Mouse (Mus musculus) CH12.LX (cell line): ENCODE results near the gene Ddx10. TPM values are rescaled to one million over a fixed set of nuclear protein-coding genes. Genes with fewer than 3 reads are reported as not detected.
A peak's percentile ranks its signal among the peaks of the same experiment; 100 is the strongest.

Experiments
- DNase-seq: peaks from one replicate; pipeline ENCODE4 v3.0.0-alpha.2; 2013; ENCODE audit errors: extremely low read depth
- H3K27ac ChIP-seq: 2 replicates; pipeline ENCODE4 v1.5.1; 2012; ENCODE audit warnings: low read depth, mild to moderate bottlenecking, control low read depth, moderate library complexity; ENCODE audit not compliant: insufficient read depth
- H3K27me3 ChIP-seq: replicated peaks from 2 replicates; pipeline ENCODE3; 2012; ENCODE audit warnings: inconsistent platforms
- H3K36me3 ChIP-seq, 2 experiments: replicated peaks in 1 of 2; 2 replicates each; pipeline versions ENCODE3 to v1.6.1; 2012; ENCODE audit warnings: inconsistent platforms in 1 of 2, low read length in 1 of 2, mild to moderate bottlenecking in 1 of 2, mixed read lengths in 1 of 2, moderate library complexity in 1 of 2; ENCODE audit not compliant: control insufficient read depth in 1 of 2, insufficient read depth in 1 of 2
- H3K4me1 ChIP-seq, 2 experiments: 2 replicates each; pipeline ENCODE4 v1.6.1; 2012; ENCODE audit warnings: inconsistent platforms in 1 of 2, moderate library complexity in 1 of 2; ENCODE audit not compliant: insufficient read depth in 2 of 2, control insufficient read depth in 1 of 2
- H3K4me2 ChIP-seq: 2 replicates; pipeline ENCODE4 v1.6.1; 2012; ENCODE audit warnings: low read depth, mild to moderate bottlenecking, control low read depth; ENCODE audit not compliant: poor library complexity, insufficient read depth, severe bottlenecking
- H3K4me3 ChIP-seq, 3 experiments: fragments of 150-350 bp in 1 of 3; sonication (generic) in 1 of 3; replicated peaks in 1 of 3; 2 replicates each; pipeline versions ENCODE3 to v1.5.1; 2011 to 2012; ENCODE audit warnings: low read depth in 2 of 3, low read length in 2 of 3, mild to moderate bottlenecking in 2 of 3, moderate library complexity in 2 of 3, control low read depth in 1 of 3, improper control_type of control experiment in 1 of 3, inconsistent platforms in 1 of 3, mixed read lengths in 1 of 3; ENCODE audit not compliant: poor library complexity in 1 of 3
- H3K79me2 ChIP-seq: replicated peaks from 2 replicates; pipeline ENCODE4 v1.6.1; 2012; ENCODE audit warnings: mild to moderate bottlenecking, moderate library complexity; ENCODE audit not compliant: control insufficient read depth, poor library complexity, insufficient read depth, severe bottlenecking; ENCODE audit errors: extremely low read depth
- H3K9ac ChIP-seq: 2 replicates; pipeline ENCODE4 v1.6.1; 2012; ENCODE audit warnings: low read depth, mild to moderate bottlenecking, control low read depth, moderate library complexity; ENCODE audit not compliant: insufficient read depth
- H3K9me3 ChIP-seq: replicated peaks from 2 replicates; pipeline ENCODE3; 2012; ENCODE audit warnings: low read length, inconsistent platforms, mixed read lengths
- BHLHE40 ChIP-seq: IDR thresholded peaks from 2 replicates; pipeline ENCODE4 v1.6.1; 2011; ENCODE audit warnings: mild to moderate bottlenecking, low read depth, low read length, improper control_type of control experiment
- CHD2 ChIP-seq: IDR thresholded peaks from 2 replicates; pipeline ENCODE4 v1.6.1; 2011; ENCODE audit warnings: low read length, improper control_type of control experiment
- CTCF ChIP-seq, 2 experiments: IDR thresholded peaks in 1 of 2; conservative IDR thresholded peaks in 1 of 2; 2 replicates each; pipeline ENCODE4 v1.5.1; 2011 to 2012; ENCODE audit warnings: low read depth in 2 of 2, low read length in 2 of 2, improper control_type of control experiment in 1 of 2, inconsistent platforms in 1 of 2, mild to moderate bottlenecking in 1 of 2, moderate library complexity in 1 of 2
- E2F4 ChIP-seq: IDR thresholded peaks from 2 replicates; pipeline ENCODE4 v1.6.1; 2011; ENCODE audit warnings: low read depth, low read length, improper control_type of control experiment; ENCODE audit not compliant: insufficient replicate concordance
- ELF1 ChIP-seq: IDR thresholded peaks from 2 replicates; pipeline ENCODE4 v1.6.1; 2014; ENCODE audit warnings: low read depth, mild to moderate bottlenecking, inconsistent platforms, low read length, improper control_type of control experiment
- ETS1 ChIP-seq: conservative IDR thresholded peaks from 2 replicates; pipeline ENCODE4 v1.6.1; 2012; ENCODE audit warnings: low read depth, mild to moderate bottlenecking, inconsistent platforms, low read length, improper control_type of control experiment, moderate library complexity
- GABPA ChIP-seq: IDR thresholded peaks from 2 replicates; pipeline ENCODE4 v1.6.1; 2012; ENCODE audit warnings: low read depth, low read length, improper control_type of control experiment, inconsistent platforms; ENCODE audit not compliant: insufficient replicate concordance
- HCFC1 ChIP-seq: IDR thresholded peaks from 2 replicates; pipeline ENCODE4 v1.6.1; 2012; ENCODE audit warnings: low read depth, mild to moderate bottlenecking, inconsistent platforms, low read length, improper control_type of control experiment
- IRF4 ChIP-seq: IDR thresholded peaks from 2 replicates; pipeline ENCODE4 v1.6.1; 2014; ENCODE audit warnings: low read depth, mild to moderate bottlenecking, inconsistent platforms, low read length, improper control_type of control experiment
- JUND ChIP-seq: conservative IDR thresholded peaks from 2 replicates; pipeline ENCODE4 v1.6.1; 2011; ENCODE audit warnings: low read depth, low read length, improper control_type of control experiment
- KAT2A ChIP-seq: IDR thresholded peaks from 2 replicates; pipeline ENCODE4 v1.6.1; 2012; ENCODE audit warnings: low read length, improper control_type of control experiment, inconsistent platforms; ENCODE audit not compliant: insufficient replicate concordance
- MAX ChIP-seq: IDR thresholded peaks from 2 replicates; pipeline ENCODE4 v1.6.1; 2011; ENCODE audit warnings: low read length, improper control_type of control experiment
- MAZ ChIP-seq: IDR thresholded peaks from 2 replicates; pipeline ENCODE4 v1.6.1; 2012; ENCODE audit warnings: low read depth, mild to moderate bottlenecking, inconsistent platforms, low read length, improper control_type of control experiment, moderate library complexity
- MEF2A ChIP-seq: IDR thresholded peaks from 2 replicates; pipeline ENCODE4 v1.6.1; 2014; ENCODE audit warnings: low read depth, mild to moderate bottlenecking, inconsistent platforms, low read length, improper control_type of control experiment, borderline replicate concordance
- MXI1 ChIP-seq: IDR thresholded peaks from 2 replicates; pipeline ENCODE4 v1.6.1; 2011; ENCODE audit warnings: mild to moderate bottlenecking, low read depth, low read length, improper control_type of control experiment
- MYC ChIP-seq: IDR thresholded peaks from 2 replicates; pipeline ENCODE4 v1.6.1; 2011; ENCODE audit warnings: low read depth, mild to moderate bottlenecking, improper control_type of control experiment, low read length
- NELFE ChIP-seq: IDR thresholded peaks from 2 replicates; pipeline ENCODE4 v1.6.1; 2011; ENCODE audit warnings: low read depth, low read length, improper control_type of control experiment
- NRF1 ChIP-seq: IDR thresholded peaks from 2 replicates; pipeline ENCODE4 v1.6.1; 2014; ENCODE audit warnings: low read depth, mild to moderate bottlenecking, inconsistent platforms, low read length, improper control_type of control experiment, moderate library complexity
- POLR2A ChIP-seq: IDR thresholded peaks from 2 replicates; pipeline ENCODE4 v1.6.1; 2011; ENCODE audit warnings: low read depth, mild to moderate bottlenecking, improper control_type of control experiment, low read length
- POLR2AphosphoS2 ChIP-seq: IDR thresholded peaks from 2 replicates; pipeline ENCODE4 v1.6.1; 2011; ENCODE audit warnings: low read depth, low read length, improper control_type of control experiment
- RAD21 ChIP-seq: IDR thresholded peaks from 2 replicates; pipeline ENCODE4 v1.6.1; 2011; ENCODE audit warnings: low read depth, mild to moderate bottlenecking, low read length, improper control_type of control experiment, moderate library complexity
- SIN3A ChIP-seq: IDR thresholded peaks from 2 replicates; pipeline ENCODE4 v1.6.1; 2012; ENCODE audit warnings: low read length, improper control_type of control experiment, inconsistent platforms
- TBP ChIP-seq: conservative IDR thresholded peaks from 2 replicates; pipeline ENCODE4 v1.6.1; 2011; ENCODE audit warnings: low read depth, low read length, improper control_type of control experiment
- TCF12 ChIP-seq: IDR thresholded peaks from 2 replicates; pipeline ENCODE4 v1.6.1; 2014; ENCODE audit warnings: low read depth, mild to moderate bottlenecking, inconsistent platforms, low read length, improper control_type of control experiment
- UBTF ChIP-seq: IDR thresholded peaks from 2 replicates; pipeline ENCODE4 v1.6.1; 2012; ENCODE audit warnings: low read depth, mild to moderate bottlenecking, inconsistent platforms, low read length, improper control_type of control experiment, moderate library complexity
- USF1 ChIP-seq: IDR thresholded peaks from 2 replicates; pipeline ENCODE4 v1.6.1; 2014; ENCODE audit warnings: low read depth, mild to moderate bottlenecking, inconsistent platforms, low read length, improper control_type of control experiment
- USF2 ChIP-seq: conservative IDR thresholded peaks from 2 replicates; pipeline ENCODE4 v1.6.1; 2011; ENCODE audit warnings: low read depth, low read length, improper control_type of control experiment
- ZC3H11A ChIP-seq: IDR thresholded peaks from 2 replicates; pipeline ENCODE4 v1.6.1; 2012; ENCODE audit warnings: low read depth, mild to moderate bottlenecking, inconsistent platforms, low read length, improper control_type of control experiment
- ZMIZ1 ChIP-seq: IDR thresholded peaks from 2 replicates; pipeline ENCODE4 v1.6.1; 2012; ENCODE audit warnings: low read depth, mild to moderate bottlenecking, inconsistent platforms, low read length, improper control_type of control experiment
- dilution Hi-C: fragments of 300-500 bp; cut with MboI; formaldehyde crosslinking; loops from 2 replicates; pipeline ENCODE4 v1.14.3; 2020; ENCODE audit warnings: low sequenced_read_pairs; ENCODE audit not compliant: extremely low pct_unique_long_range_greater_than_20kb, extremely low pct_ligation_motif_present
- in situ Hi-C: fragments of 300-500 bp; cut with MboI; formaldehyde crosslinking; loops from 3 replicates; pipeline ENCODE4 v1.14.3; 2019; ENCODE audit warnings: low sequenced_read_pairs, low pct_ligation_motif_present, low pct_unique_long_range_greater_than_20kb, mixed read lengths
- polyA plus RNA-seq: library from polyadenylated mRNA; unstranded; fragments of >175 nt; gene quantifications from 2 replicates; pipeline ENCODE4 v1.2.1, GENCODE M21; 2012; ENCODE audit warnings: low read depth; ENCODE audit not compliant: insufficient read length
- total RNA-seq, 2 experiments: library from RNA; depleted of rRNA; stranded (reverse); fragments of 300-350 nt in 1 of 2; fragments of >200 nt in 1 of 2; gene quantifications; 2 replicates each; pipeline ENCODE4 v1.2.3; 2012 to 2014

Ddx10 gene
- total RNA-seq (2012; rRNA removed) (23.4 and 29.1 TPM in 2 replicates), total RNA-seq (2014; rRNA removed) (36.1 and 39.2 TPM in 2 replicates), polyA plus RNA-seq (64.2 and 65.1 TPM in 2 replicates)

DNA sequence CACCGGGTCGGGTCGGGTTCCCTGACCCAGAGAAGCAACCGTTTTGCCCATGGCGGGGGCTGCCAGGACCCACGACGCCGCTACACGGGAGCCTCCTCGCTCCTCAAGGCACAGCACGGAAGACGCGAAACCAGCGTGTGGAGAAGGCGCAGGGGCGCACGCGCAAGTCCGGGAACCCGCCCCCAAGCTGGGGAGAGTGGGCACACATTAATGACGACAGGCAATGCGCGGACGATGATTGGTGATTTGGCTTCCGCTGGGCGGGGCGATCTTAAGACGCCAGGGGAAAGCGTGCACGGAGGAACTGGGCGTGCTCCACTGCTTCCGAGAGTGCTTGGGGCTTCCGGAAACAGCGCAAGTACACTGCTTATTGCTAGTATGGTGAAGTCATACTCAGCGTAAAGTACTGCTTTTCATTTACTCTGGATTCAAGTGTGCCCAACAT lies at the start of gene Ddx10:
Gene Ddx10, minus strand, starts transcription at position 101 of the 445 bp plus-strand sequence.
- Histone ChIP-seq H3K4me2 (peak within 1 kb of the TSS; percentile 62), H3K9ac (peak within 1 kb of the TSS; percentile 68), H3K4me3 (peak within 1 kb of the TSS; percentile 90 to 96 (median 94)), H3K4me1 (peaks cover 10 to 19% of the 10 kb centered on the region in 2 experiments), H3K36me3 (peaks cover 0 to 9% of the 10 kb centered on the region in 2 experiments), H3K27me3 (no peaks in the 10 kb centered on the region), H3K79me2 (peaks cover 14% of the 10 kb centered on the region; the same call in 1 of the 2 replicates), H3K27ac (no peak within 1 kb of the TSS), H3K9me3 (no peaks in the 10 kb centered on the region)
- TF ChIP-seq UBTF = no peak
- TF ChIP-seq POLR2AphosphoS2 = peak; percentile 80; the same call in 1 of the 2 replicates
- TF ChIP-seq RAD21 = no peak
- TF ChIP-seq MAZ = peak; percentile 61; the same call in 1 of the 2 replicates
- TF ChIP-seq HCFC1 = peak; percentile 86
- peak; percentile 91 for TF ChIP-seq MYC
- peak; percentile 93 for TF ChIP-seq NELFE
- peak; percentile 84 for TF ChIP-seq TCF12
- TF ChIP-seq TBP = peak; percentile 85
- peak; percentile 28; the same call in 1 of the 2 replicates for TF ChIP-seq ETS1
- TF ChIP-seq MEF2A = peak; percentile 65; the same call in 1 of the 2 replicates
- no peak for TF ChIP-seq USF1
- TF ChIP-seq KAT2A = 0 out of 2 replicates have a peak, but pooled peaks have one; percentile 71
- no peak for TF ChIP-seq ZC3H11A
- TF ChIP-seq CHD2 = peak; percentile 44; the same call in 1 of the 2 replicates
- TF ChIP-seq BHLHE40 = peak; percentile 91
- TF ChIP-seq USF2 = no peak
- TF ChIP-seq MAX = peak; percentile 94
- peak; percentile 68 for TF ChIP-seq IRF4
- no peak for TF ChIP-seq CTCF (conservative IDR thresholded peaks at IDR 0.05 in 1 of 2, IDR thresholded peaks at IDR 0.05 in 1 of 2; ENCODE audit: low read depth in 2 of 2, low read length in 2 of 2)
- TF ChIP-seq MXI1 = peak; percentile 97
- no peak for TF ChIP-seq GABPA
- TF ChIP-seq E2F4 = peak; percentile 24; the same call in 1 of the 2 replicates
- TF ChIP-seq POLR2A = peak; percentile 82
- TF ChIP-seq JUND = peak; percentile 46
- peak; percentile 97 for TF ChIP-seq ELF1
- TF ChIP-seq SIN3A = peak; percentile 97
- TF ChIP-seq NRF1 = peak; percentile 99
- peak; percentile 73 for TF ChIP-seq ZMIZ1
- in situ Hi-C loops (loop anchor here (5.0 kb wide), 1 partner anchor 149 kb away; no protein-coding TSS in a partner anchor), dilution Hi-C loops (no loop called here)
- peak; percentile 99 for DNase-seq
